Mouse (Mus musculus) cerebellum, adult 8-10 months (tissue): ENCODE data around the gene Mllt6.
"Not testable (repeated sequence)": the region's sequence is repeated elsewhere in the genome, so short reads cannot be mapped to it uniquely, and the experiment has no call there.

Experiments used
- DNase-seq: peaks from one replicate; pipeline ENCODE4 v3.0.0; 2022

The Mllt6 gene

DNA sequence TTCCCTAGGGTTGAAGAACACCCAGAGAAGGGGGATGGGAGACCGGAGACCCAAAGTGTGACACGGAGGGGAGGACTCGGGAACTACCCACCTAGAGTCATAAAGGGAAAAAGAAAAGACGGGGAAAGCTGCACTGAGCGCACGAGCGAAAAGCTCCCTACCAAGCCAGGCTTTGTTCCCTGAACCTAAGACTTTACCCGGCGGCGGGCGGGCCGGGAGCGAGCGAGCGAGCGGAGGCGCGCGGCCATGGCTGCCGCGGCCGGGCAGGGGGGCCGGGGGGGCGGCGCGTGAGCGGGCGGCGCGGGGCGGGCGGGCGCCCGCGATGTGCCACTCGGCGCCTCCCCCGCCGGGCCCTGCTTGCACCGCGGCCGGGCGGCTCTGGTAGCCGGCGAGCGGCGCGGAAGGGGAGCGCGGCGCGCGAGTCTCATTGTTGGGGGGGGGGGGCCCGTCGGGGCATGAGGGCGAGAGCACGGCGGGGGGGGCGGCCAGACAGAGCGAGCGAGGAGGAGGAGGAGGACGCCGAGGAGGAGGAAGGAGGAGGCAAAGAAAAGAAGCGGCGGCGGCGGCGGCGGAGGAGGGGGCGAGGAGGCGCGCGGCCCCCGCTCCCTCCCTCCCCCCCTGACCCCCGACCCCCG, at the start of gene Mllt6:
Mllt6 (plus strand) TSS at position 522 of the 635 bp plus-strand sequence.
- DNase-seq = peak; percentile 65

DNA sequence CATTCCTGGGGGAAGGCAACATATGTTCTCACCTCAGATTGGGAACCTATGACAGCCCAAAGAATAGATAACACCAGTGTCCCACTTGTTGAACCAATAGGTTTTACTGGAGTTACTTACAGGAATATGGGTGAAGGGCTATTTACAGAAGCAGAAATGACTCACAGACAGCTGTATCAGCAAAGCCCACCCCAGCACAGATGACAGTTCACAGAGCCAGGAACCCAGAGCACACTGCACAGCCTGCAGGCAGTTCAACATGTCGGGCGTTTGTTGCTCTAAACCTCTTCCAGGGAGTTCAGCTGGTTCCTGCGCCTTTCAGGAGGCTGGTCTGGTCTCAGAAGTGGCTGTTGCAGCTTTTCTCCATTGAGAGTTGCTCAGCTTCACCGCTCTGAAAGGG, 47.9 kb upstream of the Mllt6 start:
- no peak for DNase-seq

DNA sequence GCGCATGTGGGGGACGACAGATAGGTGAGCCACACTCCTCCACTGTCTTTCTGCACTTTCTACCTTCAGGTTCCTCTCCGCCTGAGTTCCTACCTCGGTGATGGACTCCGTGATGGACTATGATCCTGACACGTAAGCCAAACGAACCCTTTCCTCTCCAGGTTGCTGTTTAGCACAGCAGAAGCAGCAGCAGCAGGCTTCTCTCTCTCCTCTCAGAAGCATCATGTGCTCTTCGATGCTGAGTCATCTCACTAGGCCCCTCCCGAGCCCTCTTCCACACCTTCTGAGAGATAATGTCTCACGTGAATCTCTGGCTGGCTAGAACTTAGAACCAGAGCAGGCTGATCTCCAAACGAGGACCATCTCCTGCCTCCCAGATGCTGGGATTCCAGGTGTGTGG, 44.8 kb upstream of the Mllt6 start:
- DNase-seq = no peak

DNA sequence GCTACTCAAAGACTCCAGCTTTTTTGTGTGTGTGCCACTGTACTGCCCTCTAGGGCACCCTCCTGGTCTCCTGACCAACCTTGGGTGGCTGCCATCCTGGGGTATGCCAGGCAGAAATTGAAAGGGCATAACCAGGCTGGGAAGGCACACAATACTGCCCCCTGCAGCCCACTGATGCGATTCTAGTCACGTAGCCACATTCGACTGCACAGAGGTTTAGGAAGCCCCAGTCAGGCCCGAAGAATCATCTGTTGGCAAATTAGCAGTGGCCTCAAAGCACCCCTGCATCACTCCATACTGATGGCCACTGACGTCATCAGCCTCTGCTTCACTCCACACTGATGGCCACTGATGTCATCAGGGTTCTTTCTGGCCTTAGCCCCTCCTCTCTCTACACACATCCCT, 43.8 kb upstream of the Mllt6 start:
- DNase-seq = peak; percentile 72

DNA sequence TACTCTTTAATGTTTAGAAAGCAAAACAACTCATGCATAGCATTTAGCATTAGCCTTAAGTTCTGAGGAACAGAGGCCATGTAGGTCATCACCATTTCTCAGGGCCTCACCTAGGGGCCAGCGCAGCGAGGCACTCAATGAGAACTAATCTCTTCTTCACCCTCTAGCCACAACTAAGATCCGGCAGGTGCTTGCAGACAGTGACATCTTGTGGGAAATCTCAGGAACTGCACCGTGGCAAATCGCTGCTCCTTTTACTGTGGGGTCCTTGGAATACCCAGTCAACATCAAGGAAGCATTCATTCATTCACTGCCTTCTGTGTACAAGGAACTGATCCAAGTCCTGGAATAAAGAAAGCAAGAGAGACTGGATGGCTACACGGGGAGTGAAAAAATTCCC, 40.8 kb upstream of the Mllt6 start:
- DNase-seq = peak; percentile 77

DNA sequence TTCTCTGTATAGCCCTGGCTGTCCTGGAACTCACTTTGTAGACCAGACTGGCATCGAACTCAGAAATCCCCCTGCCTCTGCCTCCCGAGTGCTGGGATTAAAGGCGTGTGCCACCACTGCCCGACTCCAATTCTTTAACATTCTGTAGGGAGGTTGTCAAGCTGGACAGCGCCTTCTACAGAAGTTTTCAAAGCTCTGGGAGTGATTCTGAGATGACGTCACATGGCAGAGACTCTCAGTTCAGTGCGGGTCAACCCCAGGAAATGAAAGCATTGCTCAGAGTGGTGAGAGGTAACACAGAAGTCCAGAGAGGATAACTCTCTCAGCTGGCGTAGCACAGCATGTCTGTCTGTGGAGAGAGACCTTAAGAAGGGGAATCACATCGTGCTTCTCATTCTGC, 40.0 kb upstream of the Mllt6 start:
- no peak for DNase-seq

DNA sequence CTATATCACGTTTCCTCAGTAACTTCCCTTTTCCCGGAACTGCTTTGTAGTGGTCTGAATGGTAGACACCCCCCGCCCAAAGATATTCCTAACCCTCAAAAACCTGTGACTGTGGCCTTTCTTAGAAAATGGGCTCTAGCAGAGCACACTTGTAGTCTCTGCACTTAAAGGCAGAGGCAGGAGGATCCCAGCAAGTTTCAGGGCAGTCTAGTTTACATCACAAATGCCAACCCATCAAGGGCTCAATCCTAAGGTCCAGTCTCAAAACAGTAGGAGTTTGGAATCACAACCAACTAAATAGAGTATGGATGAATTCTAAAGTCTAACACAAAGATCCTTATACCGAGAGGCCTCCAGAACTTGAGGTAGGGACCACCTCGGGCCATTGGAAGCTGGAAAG, 37.7 kb upstream of the Mllt6 start:
- no peak for DNase-seq

DNA sequence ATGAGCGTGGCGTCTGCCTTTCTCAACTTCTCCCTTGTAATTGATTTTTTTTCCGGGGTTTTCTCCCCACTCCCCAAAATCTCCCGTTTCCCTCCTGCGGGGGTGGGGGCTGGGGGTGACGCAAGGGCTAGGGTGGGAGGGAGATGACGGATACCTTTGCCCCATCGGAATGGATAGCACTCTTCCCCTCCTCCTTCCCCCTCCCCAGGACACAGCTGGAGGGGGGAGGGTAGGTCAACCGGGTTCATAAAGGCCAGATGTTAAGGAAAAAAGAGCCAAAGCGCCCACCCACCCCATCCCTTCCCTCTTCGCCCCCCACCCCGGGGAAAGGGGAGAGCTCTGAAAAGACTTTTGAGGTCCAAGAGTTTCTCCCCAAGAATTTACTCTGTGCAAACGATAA, 36.8 kb upstream of the Mllt6 start:
- no peak for DNase-seq

DNA sequence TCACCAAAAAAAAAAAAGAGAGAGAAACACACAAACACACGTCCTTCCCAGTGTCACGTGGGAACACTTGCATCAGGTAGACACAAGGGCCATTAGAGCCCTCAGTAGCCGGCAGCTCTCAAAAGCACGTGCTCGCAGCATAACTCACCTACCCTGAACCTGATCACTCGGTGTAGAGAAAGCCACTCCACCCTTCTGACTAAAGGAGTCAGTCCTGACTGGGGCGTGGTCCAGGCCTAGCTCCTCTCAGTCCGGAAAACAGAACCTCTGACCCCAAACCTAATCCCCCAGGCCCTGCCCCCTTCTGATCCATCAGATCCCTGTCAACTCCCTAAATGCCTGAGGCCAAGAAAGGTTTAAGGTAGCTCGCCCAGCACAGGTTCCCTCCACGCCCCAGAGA, 36.4 kb upstream of the Mllt6 start:
- DNase-seq = no peak

DNA sequence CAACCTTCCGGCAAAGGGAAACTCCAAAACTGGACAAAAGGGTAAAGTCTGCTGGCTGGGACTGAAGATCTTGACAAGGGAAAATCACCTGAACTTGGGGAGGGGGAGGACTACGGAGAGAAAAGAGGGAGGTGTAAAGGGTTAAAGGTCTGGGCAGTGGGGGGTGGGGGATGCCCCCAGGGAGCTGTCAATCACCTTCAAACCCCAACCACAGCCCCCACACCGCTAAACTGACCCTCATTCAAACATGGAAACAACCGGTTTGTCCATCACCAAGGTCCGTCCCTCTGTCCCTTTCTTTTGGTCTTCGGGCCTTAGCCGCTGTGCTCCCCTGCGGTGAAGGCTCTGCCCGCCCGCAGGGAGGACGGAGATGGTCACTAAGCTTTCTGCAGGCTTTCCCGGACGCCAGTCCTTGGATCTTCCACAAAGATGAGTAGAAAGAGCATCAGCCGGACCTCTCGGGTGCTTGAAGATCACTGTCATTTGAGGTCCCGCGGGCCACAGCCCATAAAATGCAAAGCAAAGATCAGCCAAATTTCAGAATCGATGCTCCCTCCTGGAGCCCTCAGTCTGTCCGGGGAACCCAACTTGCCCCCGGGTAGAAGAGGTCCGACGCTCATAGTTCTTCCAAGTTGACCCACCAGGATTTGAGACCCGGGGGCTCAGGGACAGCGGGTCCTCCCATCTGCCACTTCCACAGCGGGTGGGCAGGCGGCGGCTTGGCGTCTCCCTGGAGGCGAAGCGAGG, 35.5 kb upstream of the Mllt6 start:
- DNase-seq = no peak

DNA sequence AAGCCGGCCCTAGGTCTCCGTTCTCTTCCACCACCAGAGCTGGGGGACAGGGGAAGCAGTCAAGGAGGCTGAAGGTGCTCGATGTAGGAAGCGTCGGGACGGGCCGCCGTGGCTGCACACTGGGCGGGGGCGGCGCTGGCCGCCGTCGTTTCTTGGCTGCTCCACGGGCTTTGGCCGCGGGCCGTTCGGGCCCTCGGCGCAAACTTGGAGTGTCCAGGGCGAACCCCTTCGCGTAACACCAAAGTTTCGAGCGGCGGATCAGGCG, 35.0 kb upstream of the Mllt6 start:
- no peak for DNase-seq

DNA sequence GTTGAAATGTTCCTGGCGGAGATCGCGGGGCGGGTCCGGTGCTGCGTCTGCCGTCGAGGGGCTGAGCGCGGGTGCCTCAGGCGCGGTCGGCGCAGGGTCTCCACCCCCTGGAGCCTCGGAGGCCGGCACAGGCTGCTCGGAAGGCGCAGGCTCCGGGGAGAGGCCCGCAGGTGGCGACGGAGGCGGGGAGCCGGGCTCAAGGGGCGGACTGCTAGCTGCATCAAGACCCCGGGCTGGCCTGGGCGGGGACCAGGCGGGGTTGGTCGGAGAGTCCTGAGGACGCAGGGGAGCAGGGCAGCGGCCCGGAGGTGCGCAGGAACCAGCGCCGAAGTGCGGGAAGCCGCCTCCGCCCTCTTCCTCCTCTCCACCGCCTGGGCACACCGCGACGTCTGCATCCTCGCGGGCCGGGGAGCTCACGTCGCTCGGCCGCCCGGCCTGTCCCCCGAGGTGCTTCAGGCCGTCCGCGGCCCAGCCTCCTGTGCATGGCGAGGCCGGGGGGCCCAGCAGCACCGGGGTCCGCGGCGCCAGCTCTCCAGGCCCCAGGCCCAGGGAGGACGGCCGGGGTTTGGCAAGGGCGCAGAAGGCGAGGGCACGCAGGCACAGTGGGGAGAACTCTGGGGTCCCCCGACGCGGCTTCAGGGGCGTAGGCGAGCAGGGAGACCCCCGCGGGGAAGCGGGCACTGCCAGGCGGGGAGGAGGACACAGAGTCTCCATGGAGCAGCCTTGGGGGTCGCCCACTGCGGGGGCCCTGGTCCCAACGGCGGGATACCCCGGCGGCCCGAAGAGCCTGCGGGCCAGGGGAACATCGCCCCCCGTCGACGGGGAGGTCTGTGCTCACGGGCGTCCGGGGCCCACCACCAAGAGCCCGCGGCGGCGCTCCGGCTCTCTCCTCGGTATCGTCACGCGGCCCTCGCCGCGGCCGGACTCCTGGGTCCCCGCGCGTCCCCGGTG, 34.4 kb upstream of the Mllt6 start:
- no peak for DNase-seq

DNA sequence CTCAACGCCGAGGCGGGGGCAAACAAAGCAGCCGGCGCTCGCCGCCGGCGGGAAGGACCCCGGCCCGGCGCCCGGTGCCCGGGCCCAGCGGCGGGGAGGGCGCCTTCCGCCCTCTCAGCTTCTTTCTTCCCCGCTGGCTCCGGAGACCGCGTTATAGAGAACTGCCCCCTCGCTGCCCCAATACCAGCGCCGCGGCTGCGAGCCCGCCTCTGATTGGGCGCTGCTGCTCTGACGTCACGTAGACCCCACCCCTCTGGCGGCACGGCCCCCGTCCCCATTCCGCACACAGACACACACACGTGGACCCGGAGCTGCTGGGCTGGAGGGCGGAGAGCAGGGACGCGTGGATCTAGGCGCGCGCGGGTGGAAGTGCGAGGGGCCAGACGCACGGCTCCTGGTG, 33.6 kb upstream of the Mllt6 start, which contains the start of gene Epop:
Epop (minus strand) TSS at position 127 of the 400 bp plus-strand sequence.
- peak; percentile 66 for DNase-seq

DNA sequence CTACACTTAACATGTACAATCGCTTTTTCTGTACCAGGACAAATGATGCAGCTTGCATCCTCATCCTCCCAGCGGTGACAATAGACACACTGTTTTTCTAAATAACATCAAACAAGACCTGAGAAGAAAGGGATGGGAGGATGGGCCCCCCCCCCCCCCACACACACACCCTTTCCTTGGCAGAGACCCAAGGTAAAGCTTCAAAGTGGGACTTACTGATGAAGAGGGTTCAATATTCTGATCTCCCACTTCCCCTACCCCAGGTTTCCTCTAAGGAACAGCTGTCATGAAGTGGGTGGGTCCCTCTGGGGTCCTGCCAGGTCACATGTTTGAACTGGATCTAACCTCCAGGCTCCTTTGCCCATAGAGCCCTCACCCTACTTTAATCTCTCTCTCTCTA, 32.2 kb upstream of the Mllt6 start:
- DNase-seq = no peak

DNA sequence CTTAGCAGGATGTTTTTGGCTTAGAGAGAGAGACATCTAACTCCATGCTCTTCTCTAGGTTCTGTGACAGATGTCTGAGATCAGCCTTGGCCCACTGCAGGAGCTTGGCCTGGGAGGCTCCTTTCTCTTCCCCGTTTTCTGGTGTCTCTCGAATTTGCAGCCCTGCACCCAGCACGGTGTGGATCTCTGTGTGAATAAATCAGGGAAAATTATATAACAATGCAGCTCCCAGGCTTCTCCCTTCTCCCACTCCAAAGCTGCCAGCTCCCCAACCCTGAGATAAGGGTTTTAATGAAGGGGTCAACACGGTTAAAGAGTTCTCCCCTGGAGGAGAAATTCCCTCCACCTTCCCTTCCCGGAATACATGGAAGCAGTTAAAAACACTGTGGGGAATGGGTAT, 31.7 kb upstream of the Mllt6 start:
- DNase-seq = no peak

DNA sequence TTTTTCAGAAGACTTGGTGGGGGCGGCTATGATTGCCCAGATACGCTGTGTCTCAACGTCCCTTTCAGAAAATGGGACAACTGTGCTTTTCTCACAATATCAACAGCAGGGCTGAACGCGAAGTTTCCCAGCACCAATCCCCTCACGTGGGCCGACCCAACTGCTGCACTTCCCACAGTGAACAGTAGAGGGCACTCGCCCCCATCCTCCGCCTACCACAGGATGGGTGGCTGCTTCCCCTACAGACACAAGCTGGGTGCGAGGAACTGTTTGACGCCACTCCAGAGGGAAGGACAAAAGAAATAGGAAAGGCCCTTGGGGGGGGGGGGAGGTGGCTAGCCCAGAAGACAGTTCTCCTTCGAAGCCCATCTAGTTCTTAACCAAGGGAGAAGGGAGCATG, 31.3 kb upstream of the Mllt6 start:
- DNase-seq = peak; percentile 82

DNA sequence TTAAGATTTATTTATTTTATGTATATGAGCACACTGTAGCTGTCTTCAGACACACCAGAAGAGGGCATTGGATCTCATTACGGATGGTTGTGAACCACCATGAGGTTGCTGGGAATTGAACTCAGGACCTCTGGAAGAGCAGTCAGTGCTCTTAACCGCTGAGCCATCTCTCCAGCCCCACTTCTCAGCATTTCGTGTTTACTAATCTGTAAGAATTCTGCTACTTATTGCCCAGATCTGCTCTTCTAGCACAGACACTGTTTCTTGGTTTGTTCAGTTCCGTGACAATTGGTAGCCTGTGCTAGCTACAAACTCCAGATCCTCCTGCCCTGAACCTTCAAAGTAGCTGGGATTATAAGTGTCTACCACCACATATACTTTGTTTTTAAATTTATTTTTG, 30.8 kb upstream of the Mllt6 start:
- DNase-seq = not testable (repeated sequence)

DNA sequence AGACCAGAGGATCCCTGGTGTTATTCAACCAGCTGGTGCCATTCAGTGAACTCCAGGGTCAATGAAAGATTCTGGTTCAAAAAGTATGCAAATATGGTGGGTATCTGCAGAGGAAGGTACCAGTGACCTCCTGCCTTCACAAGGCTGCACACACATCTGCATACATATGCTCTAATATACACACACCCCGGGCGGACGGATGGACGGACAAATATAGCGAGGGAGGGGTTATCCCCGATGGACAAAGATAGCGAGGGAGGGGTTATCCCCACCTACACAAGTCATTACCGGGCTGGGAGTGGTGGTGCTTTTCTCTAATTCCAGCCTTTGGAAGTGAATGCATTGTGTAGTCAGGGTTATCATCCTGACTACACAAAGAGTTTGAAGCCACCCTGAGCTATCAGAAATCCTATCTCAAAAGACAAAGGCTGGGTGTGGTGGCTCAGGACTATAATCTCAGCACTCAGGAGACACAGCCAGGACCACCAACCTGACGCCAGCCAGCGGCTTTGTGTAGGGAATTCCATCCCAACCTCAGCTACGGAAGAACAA, 27.7 kb upstream of the Mllt6 start:
- no peak for DNase-seq

DNA sequence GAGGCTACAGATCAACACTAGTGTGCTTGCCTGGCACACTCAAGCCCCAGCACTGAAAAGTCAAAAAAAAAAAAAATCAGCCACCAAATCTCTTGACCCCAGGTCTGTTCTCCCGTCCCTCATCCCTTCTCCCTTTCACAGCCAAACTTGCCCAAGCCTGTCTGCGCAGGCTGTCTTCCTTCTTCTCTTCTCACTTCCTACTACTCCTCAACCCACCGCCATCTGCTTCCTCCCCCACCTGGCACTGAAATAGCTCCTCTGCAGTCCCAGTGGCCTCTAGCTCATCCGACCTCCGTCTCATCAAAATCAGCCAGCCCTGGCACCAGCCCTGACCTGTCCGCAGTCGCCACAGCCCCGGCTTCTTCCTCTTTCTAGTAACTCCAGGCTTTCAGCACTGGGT, 21.5 kb upstream of the Mllt6 start:
- DNase-seq = no peak

DNA sequence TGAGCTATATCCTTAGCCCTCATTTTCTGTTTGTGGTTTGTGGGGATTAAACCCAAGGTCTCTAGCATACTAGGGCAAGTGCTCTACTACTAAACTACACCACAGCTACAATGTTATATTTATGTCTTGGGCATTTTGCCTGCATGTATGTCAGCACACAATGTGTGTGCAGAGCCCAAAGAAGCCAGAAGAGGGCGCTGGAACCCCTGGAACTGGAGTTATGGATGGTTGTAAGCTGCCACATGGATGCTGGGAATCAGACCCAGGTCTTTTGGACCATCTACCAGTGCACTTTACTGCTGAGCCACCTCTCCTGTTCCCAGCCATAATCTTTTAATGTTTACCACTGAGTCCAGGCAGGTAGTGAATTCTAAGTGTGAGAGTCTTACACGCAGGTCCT, 20.5 kb upstream of the Mllt6 start:
- DNase-seq = no peak

DNA sequence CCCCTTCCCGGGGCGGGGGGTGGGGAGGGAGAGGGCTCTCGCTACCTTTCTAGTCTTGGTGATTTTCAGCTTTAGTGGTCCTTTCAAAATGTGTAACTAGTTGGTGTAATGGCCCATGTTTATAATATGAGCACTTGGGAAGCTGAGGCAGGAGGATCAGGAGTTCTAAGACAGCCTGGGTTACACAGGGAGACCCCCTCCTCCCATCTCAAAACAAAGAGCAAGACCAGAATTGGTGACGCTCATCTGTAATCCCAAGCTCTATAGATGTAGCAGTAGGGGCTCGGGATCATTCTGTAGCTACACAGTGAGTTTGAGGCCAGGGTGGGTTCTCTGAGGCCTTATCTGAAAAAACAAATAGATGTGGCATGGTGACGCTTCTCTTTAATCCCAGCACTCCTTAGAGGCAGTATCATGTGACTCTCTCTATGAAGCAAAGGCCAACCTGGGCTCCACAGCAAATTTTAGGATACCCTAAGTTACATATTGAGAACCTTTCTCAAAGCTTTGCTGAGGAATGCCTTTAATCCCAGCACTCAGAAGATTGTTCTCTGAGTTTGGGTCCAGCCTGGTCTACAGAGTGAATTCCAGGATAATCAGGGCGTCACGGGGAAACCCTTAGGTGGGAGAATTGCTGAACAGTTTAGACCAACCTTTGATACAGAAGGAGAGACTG, 19.7 kb upstream of the Mllt6 start:
- no peak for DNase-seq

DNA sequence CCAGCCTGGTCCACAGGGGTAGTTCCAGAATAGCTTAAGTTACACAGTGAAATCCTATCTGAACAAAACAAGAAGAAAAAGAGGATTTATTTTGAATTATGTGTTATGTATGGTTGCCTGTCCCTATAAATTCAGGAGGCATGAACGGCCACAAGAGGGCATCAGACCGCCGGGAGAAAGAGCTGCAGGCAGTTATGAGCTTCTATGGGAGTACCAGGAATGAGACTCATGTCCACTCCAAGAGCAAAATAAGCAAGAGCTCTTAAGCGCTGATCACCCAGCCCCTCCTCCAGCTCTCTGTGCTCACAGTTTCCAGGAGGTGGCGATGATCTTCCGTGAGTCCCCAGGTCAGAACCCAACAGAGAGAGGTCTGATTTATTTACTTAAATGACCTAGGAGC, 18.4 kb upstream of the Mllt6 start:
- peak; percentile 68 for DNase-seq

DNA sequence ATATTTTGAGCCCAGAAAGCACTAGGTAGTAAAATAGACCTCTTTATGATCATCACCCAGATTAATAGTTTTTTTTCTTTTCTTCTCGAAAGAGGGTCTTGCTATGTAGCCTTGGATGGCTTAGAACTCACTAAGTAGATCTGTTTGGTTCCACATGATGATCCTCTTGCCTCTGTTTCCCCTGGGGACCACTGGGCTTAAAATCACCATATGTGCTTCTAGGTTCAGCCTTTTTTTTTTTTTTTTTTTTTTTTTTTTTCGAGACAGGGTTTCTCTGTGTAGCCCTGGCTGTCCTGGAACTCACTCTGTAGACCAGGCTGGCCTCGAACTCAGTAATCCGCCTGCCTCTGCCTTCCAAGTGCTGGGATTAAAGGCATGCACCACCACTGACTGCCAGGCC, 14.7 kb upstream of the Mllt6 start:
- not testable (repeated sequence) for DNase-seq
